Mouse (Mus musculus): ENCODE results near the gene Oxnad1. TPM values are rescaled to one million over a fixed set of nuclear protein-coding genes. Genes with fewer than 3 reads are reported as not detected.
A peak's percentile ranks its signal among the peaks of the same experiment; 100 is the strongest.
"Not testable (repeated sequence)": the region's sequence is repeated elsewhere in the genome, so short reads cannot be mapped to it uniquely, and the experiment has no call there.

Oxnad1 gene
- total RNA-seq, 2 experiments from 2014 or later = 43.4 to 51.9 TPM

DNA sequence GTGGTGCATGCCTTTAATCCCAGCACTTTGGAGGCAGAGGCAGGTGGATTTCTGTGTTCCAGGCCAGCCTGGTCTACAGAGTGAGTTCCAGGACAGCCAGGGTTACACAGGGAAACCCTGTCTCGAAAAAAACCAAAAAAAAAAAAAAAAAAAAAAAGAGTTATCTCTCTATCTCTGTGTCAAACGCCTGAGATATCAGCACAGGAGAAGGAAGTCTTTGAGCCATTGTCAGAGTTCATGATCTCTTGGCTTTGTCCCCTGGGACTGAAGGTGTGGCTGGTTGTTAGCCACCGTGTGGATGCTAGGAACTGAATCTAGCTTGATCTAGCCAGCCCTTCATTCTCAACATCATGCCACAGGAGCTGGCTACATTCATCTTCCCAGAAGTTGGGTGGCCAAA is 51.3 kb downstream of the Oxnad1 start:
- intact Hi-C loops (cut with DNase I) = not testable (repeated sequence)

GRCm38 (mm10) chr14:32140359-32140965 is 55.3 kb downstream of the Oxnad1 start:
- DNase-seq = no peak
- intact Hi-C loops (cut with DNase I) = no loop called here

More for the DNA sequence above, 51.3 kb downstream of the Oxnad1 start:
- DNase-seq = not testable (repeated sequence)

DNA sequence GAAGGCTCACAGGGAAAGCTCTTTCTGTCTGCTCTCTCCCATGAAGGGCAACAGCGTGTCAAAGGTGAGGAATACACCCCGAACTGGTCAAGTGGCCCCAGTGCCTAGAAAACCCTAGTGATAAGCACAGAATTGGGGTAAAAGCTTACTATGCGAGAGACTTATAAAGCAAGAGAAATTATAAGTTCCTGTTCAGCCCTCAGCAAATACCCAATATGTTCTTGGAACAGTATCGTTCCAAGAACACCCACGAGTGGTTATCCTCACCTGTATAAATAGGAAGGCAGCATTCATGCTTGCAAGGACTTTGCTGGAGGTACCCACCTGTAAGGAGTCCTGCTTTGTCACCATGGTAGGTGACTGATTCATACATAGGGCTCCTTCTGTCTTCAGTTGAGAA is 56.5 kb downstream of the Oxnad1 start, which contains the start of gene Msmb:
Gene Msmb, plus strand, starts transcription at position 301 of the 400 bp plus-strand sequence.
- intact Hi-C loops (cut with DNase I) = no loop called here
- DNase-seq = no peak

DNA sequence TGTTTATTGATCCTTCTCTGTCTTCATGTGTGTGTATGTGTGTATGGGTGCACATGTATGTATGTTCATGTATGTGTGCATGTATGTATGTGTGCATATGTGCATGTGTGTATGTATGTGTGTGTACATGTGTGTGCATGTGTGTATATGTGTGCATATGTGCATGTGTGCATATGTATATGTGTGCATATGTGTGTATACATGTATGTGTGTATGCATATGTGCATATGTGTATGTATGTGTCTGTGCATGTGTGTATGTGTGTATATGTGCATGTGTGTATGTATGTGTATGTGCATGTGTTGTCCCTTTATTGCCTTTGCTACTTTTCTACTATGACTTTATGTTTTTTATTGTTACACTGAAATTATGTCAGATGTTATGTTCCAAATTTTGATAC is 59.6 kb downstream of the Oxnad1 start:
- intact Hi-C loops (cut with DNase I) = no loop called here
- no peak for DNase-seq

- no peak for DNase-seq
- intact Hi-C loops (cut with DNase I) = no loop called here
These were observed 60.2 kb downstream of the Oxnad1 start for GRCm38 (mm10) chr14:32145401-32145800.

DNA sequence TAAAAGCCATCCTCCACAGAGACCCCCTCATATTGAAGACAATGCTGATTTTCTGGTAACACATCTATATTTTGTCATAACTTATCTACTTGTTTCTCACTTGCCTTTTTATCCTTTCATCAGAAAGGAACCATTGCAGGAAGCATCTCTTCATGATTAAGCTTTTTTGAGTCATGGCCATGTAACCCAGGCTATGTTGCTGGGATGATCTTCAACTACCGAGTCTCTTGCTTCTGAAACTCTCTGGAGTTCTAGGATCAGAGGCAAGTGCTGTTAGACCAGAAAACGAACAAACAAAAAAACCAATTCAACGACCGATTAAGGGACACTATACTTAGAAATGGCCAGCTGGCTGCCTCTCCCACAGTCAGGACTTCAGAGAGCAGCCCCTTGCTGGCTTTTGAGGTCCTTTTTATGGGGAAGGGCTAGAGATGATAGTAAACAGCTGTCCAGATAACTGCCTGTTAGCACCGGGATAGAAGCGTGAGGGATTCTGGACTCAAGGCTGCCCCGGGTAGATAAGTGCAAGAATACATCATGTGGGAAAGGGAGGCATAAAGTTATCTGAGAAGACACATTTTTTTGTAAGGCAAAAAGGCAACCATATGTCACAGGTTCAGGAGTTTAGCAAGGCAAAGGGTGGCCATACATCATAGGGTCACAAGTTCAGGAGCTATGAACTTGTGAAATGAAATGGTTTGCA is 60.8 kb downstream of the Oxnad1 start:
- DNase-seq = peak in 1 of 2 experiments; percentile 6
- intact Hi-C loops (cut with DNase I) = no loop called here

- intact Hi-C loops (cut with DNase I) = no loop called here
- no peak for DNase-seq
These were observed 61.4 kb downstream of the Oxnad1 start for GRCm38 (mm10) chr14:32146578-32146977.

DNA sequence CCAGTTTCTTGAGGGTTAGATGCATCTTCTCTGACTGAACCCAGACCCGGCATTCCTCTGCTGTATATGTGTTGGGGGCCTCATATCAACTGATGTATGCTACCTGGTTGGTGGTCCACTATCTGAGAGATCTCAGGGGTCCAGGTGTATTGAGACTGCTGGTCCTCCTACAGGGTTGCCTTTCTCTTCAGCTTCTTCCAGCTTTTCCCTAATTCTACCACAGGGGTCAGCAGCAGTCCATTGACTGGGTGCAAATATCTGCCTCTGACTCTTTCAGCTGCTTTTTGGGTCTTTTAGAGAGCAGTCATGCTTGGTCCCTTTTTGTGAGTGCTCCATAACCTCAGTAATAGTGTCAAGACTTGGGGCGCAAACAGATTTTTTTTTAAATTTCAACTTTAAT is 65.7 kb downstream of the Oxnad1 start:
- DNase-seq = no peak
- intact Hi-C loops (cut with DNase I) = no loop called here

GRCm38 (mm10) chr14:32152243-32152965 is 67.2 kb downstream of the Oxnad1 start:
- no peak for DNase-seq
- intact Hi-C loops (cut with DNase I) = no loop called here

Other genes starting within 250 kb of the Oxnad1 start
- gene Galnt15, start 56.4 kb upstream of the Oxnad1 start, total RNA-seq (2021) = 10 to 100 TPM; 12.8 to 17.8 TPM
- 10 to 100 TPM; 74.5 to 86.9 TPM for gene Dph3, start 355 bp downstream of the Oxnad1 start, total RNA-seq (2021)
- not detected for gene Msmb, start 56.6 kb downstream of the Oxnad1 start, total RNA-seq (2021)
- gene Ncoa4, start 74.5 kb downstream of the Oxnad1 start, total RNA-seq (2021) = 100 to 1,000 TPM; 139 to 150 TPM
- 100 to 1,000 TPM; 163 to 177 TPM for gene Timm23, start 116.5 kb downstream of the Oxnad1 start, total RNA-seq (2021)
- gene Parg, start 116.6 kb downstream of the Oxnad1 start, total RNA-seq (2021) = 10 to 100 TPM; 20.8 to 28.6 TPM
- 10 to 100 TPM; 38.5 to 42.8 TPM for gene Ogdhl, start 236.6 kb downstream of the Oxnad1 start, total RNA-seq (2021)

All from heart, postnatal 14 days (tissue).